Mouse (Mus musculus): ENCODE measurements around the gene Rnf148. TPM values are rescaled to one million over a fixed set of nuclear protein-coding genes. Genes with fewer than 3 reads are reported as not detected.

Gene Rnf148
- total and polyA plus RNA-seq, 2 experiments from 2014 or later = 0.38 TPM; not detected in 1

GRCm38 (mm10) chr6:23637081-23637480 is 17.9 kb downstream of the Rnf148 start:
- H3K9me3 ChIP-seq (ENCODE audit: low read length) = no peaks in the 10 kb centered on the region
- no peak for ATAC-seq (ENCODE audit: low FRiP score)
- no peak overlapping the region for H3K9ac ChIP-seq (replicated peaks; ENCODE audit: low read length, poor library complexity, severe bottlenecking)
- DNase-seq (ENCODE audit: low spot score) = peak; percentile 26
- no peaks in the 10 kb centered on the region for H3K27me3 ChIP-seq (ENCODE audit: insufficient read depth, low read length)
- H3K36me3 ChIP-seq (ENCODE audit: insufficient read depth, low read length) = no peaks in the 10 kb centered on the region
- H3K27ac ChIP-seq (ENCODE audit: low read depth, low read length) = no peak overlapping the region
- no peak for TF ChIP-seq CTCF (IDR thresholded peaks at IDR 0.05)
- no peaks in the 10 kb centered on the region for H3K4me1 ChIP-seq (ENCODE audit: insufficient read depth, low read length)
- H3K4me3 ChIP-seq (ENCODE audit: low read depth, low read length) = no peak overlapping the region
- H3K4me2 ChIP-seq (ENCODE audit: low read depth, low read length, poor library complexity, severe bottlenecking) = no peak overlapping the region
- WGBS = 66% methylated on average over 3 of the region's 3 CpGs

GRCm38 (mm10) chr6:23635208-23635607 is 19.7 kb downstream of the Rnf148 start:
- WGBS = 96% methylated on average over 3 of the region's 3 CpGs
- H3K27me3 ChIP-seq (ENCODE audit: insufficient read depth, low read length) = no peaks in the 10 kb centered on the region
- H3K4me3 ChIP-seq (ENCODE audit: low read depth, low read length) = no peak overlapping the region
- ATAC-seq (ENCODE audit: low FRiP score) (no peak), DNase-seq (ENCODE audit: low spot score) (no peak)
- H3K9ac ChIP-seq (replicated peaks; ENCODE audit: low read length, poor library complexity, severe bottlenecking) = no peak overlapping the region
- H3K27ac ChIP-seq (ENCODE audit: low read depth, low read length) = no peak overlapping the region
- H3K36me3 ChIP-seq (ENCODE audit: insufficient read depth, low read length) = no peaks in the 10 kb centered on the region
- H3K4me1 ChIP-seq (ENCODE audit: insufficient read depth, low read length) = no peaks in the 10 kb centered on the region
- no peak for TF ChIP-seq CTCF (IDR thresholded peaks at IDR 0.05)
- no peak overlapping the region for H3K4me2 ChIP-seq (ENCODE audit: low read depth, low read length, poor library complexity, severe bottlenecking)
- no peaks in the 10 kb centered on the region for H3K9me3 ChIP-seq (ENCODE audit: low read length)

- no peak overlapping the region for H3K4me3 ChIP-seq (ENCODE audit: low read depth, low read length)
- no peak for ATAC-seq (ENCODE audit: low FRiP score)
- no peaks in the 10 kb centered on the region for H3K4me1 ChIP-seq (ENCODE audit: insufficient read depth, low read length)
- no peaks in the 10 kb centered on the region for H3K36me3 ChIP-seq (ENCODE audit: insufficient read depth, low read length)
- H3K9ac ChIP-seq (replicated peaks; ENCODE audit: low read length, poor library complexity, severe bottlenecking) = no peak overlapping the region
- WGBS = 83% methylated on average over 9 of the region's 9 CpGs
- H3K27me3 ChIP-seq (ENCODE audit: insufficient read depth, low read length) = no peaks in the 10 kb centered on the region
- H3K9me3 ChIP-seq (ENCODE audit: low read length) = no peaks in the 10 kb centered on the region
- TF ChIP-seq CTCF (IDR thresholded peaks at IDR 0.05) = no peak
- H3K4me2 ChIP-seq (ENCODE audit: low read depth, low read length, poor library complexity, severe bottlenecking) = no peak overlapping the region
- no peak overlapping the region for H3K27ac ChIP-seq (ENCODE audit: low read depth, low read length)
- DNase-seq (ENCODE audit: low spot score) = no peak
Observed at GRCm38 (mm10) chr6:23634016-23634415, 20.9 kb downstream of the Rnf148 start.

- no peaks in the 10 kb centered on the region for H3K4me1 ChIP-seq (ENCODE audit: insufficient read depth, low read length)
- H3K4me2 ChIP-seq (ENCODE audit: low read depth, low read length, poor library complexity, severe bottlenecking) = no peak overlapping the region
- no peak for DNase-seq (ENCODE audit: low spot score)
- 19% methylated on average over 4 of the region's 4 CpGs for WGBS
- H3K27me3 ChIP-seq (ENCODE audit: insufficient read depth, low read length) = no peaks in the 10 kb centered on the region
- H3K27ac ChIP-seq (ENCODE audit: low read depth, low read length) = no peak overlapping the region
- no peak for ATAC-seq (ENCODE audit: low FRiP score)
- TF ChIP-seq CTCF (IDR thresholded peaks at IDR 0.05) = no peak
- H3K9me3 ChIP-seq (ENCODE audit: low read length) = no peaks in the 10 kb centered on the region
- no peak overlapping the region for H3K9ac ChIP-seq (replicated peaks; ENCODE audit: low read length, poor library complexity, severe bottlenecking)
- H3K4me3 ChIP-seq (ENCODE audit: low read depth, low read length) = no peak overlapping the region
- no peaks in the 10 kb centered on the region for H3K36me3 ChIP-seq (ENCODE audit: insufficient read depth, low read length)
Observed at GRCm38 (mm10) chr6:23630465-23630864, 24.5 kb downstream of the Rnf148 start.

Other genes with a start within 250 kb of the Rnf148 start
- gene Rnf133, start 4.8 kb downstream of the Rnf148 start, total RNA-seq (2014; rRNA removed) = not detected in 2 replicates
- gene Rnf133, start 4.8 kb downstream of the Rnf148 start, polyA plus RNA-seq (2015; fragmentation: Nextera tagmentation; extraction: Ambion mirVana) = 0.12 TPM in 1 of 2 replicates, not detected in the other
- gene Cadps2, start 184.3 kb upstream of the Rnf148 start, total RNA-seq (2014; rRNA removed) = 21.9 and 23.0 TPM in 2 replicates
- gene Cadps2, start 184.3 kb upstream of the Rnf148 start, polyA plus RNA-seq (2015; fragmentation: Nextera tagmentation; extraction: Ambion mirVana) = 5.0 and 7.3 TPM in 2 replicates